Mouse (Mus musculus) lung, embryonic 15.5 days (tissue): ENCODE data around the gene Tmc3. TPM values are rescaled to one million over a fixed set of nuclear protein-coding genes. Genes with fewer than 3 reads are reported as not detected.

Source experiments
- ATAC-seq: fragments of 200-750 bp; cut with Nextera tagmentation; 2 replicates; pipeline ENCODE4 v1.8.0; 2017; ENCODE audit warnings: moderate number of reproducible peaks, borderline replicate concordance; ENCODE audit not compliant: low FRiP score, low TSS enrichment; ENCODE audit errors: extremely low read depth
- H3K27ac ChIP-seq: fragments of 300-500 bp; sonication (generic); 2 replicates; pipeline ENCODE4 v1.5.1; 2015; ENCODE audit warnings: moderate library complexity, mild to moderate bottlenecking, inconsistent platforms
- H3K27me3 ChIP-seq: fragments of 300-500 bp; sonication (generic); 2 replicates; pipeline ENCODE4 v1.6.1; 2015; ENCODE audit warnings: inconsistent platforms
- H3K36me3 ChIP-seq: fragments of 300-500 bp; sonication (generic); 2 replicates; pipeline ENCODE4 v1.6.1; 2015; ENCODE audit warnings: inconsistent platforms
- H3K4me1 ChIP-seq: fragments of 300-500 bp; sonication (generic); 2 replicates; pipeline ENCODE4 v1.6.1; 2015; ENCODE audit warnings: inconsistent platforms
- H3K4me2 ChIP-seq: fragments of 300-500 bp; sonication (generic); 2 replicates; pipeline ENCODE4 v1.6.1; 2015; ENCODE audit warnings: inconsistent platforms, mild to moderate bottlenecking, moderate library complexity
- H3K4me3 ChIP-seq: fragments of 300-500 bp; sonication (generic); 2 replicates; pipeline ENCODE4 v1.5.1; 2015; ENCODE audit warnings: mild to moderate bottlenecking, inconsistent platforms
- H3K9ac ChIP-seq: fragments of 300-500 bp; sonication (generic); 2 replicates; pipeline ENCODE4 v1.6.1; 2015; ENCODE audit warnings: inconsistent platforms
- H3K9me3 ChIP-seq: fragments of 300-500 bp; sonication (generic); 2 replicates; pipeline ENCODE4 v1.6.1; 2016; ENCODE audit warnings: inconsistent platforms
- WGBS: fragments of 180-500 bp; shearing (Covaris S2); methylation state at CpG from one replicate; pipeline ENCODE4 v1.1.7; 2015; 5-methylcytosine and 5-hydroxymethylcytosine counted together
- polyA plus RNA-seq: library from polyadenylated mRNA; unstranded; fragments of >200 nt; fragmentation: Nextera tagmentation; extraction: Ambion mirVana; gene quantifications from 2 replicates; pipeline ENCODE4 v1.2.1, GENCODE M21; 2015

Gene Tmc3
- polyA plus RNA-seq, 1 experiment from 2014 or later: 0.29 TPM

- Histone ChIP-seq H3K4me3 (no peak overlapping the region), H3K36me3 (peaks cover 3% of the 10 kb centered on the region; the same call in 1 of the 2 replicates)
- 82% methylated on average over 2 of the region's 2 CpGs for WGBS
These were observed 60.0 kb downstream of the Tmc3 start for GRCm38 (mm10) chr7:83644761-83645160.

GRCm38 (mm10) chr7:83645476-83645875 lies 60.7 kb downstream of the Tmc3 start:
- H3K9ac ChIP-seq: no peak overlapping the region
- no peak for ATAC-seq
- H3K27me3 ChIP-seq: no peaks in the 10 kb centered on the region
- H3K36me3 ChIP-seq: peaks cover 3% of the 10 kb centered on the region; the same call in 1 of the 2 replicates
- no peak overlapping the region for H3K4me3 ChIP-seq
- H3K4me1 ChIP-seq: peaks cover 3% of the 10 kb centered on the region; the same call in 1 of the 2 replicates
- H3K9me3 ChIP-seq: no peaks in the 10 kb centered on the region
- no peak overlapping the region for H3K27ac ChIP-seq
- WGBS: 76% methylated on average over 5 of the region's 5 CpGs
- H3K4me2 ChIP-seq: no peak overlapping the region

More at GRCm38 (mm10) chr7:83644761-83645160, 60.0 kb downstream of the Tmc3 start:
- Histone ChIP-seq H3K27ac (no peak overlapping the region), H3K9me3 (no peaks in the 10 kb centered on the region), H3K4me2 (no peak overlapping the region), H3K9ac (no peak overlapping the region), H3K27me3 (no peaks in the 10 kb centered on the region), H3K4me1 (peaks cover 3% of the 10 kb centered on the region; the same call in 1 of the 2 replicates)
- ATAC-seq: no peak

GRCm38 (mm10) chr7:83648807-83649206 lies 64.1 kb downstream of the Tmc3 start:
- 44% methylated on average over 7 of the region's 7 CpGs for WGBS
- no peak overlapping the region for H3K4me2 ChIP-seq
- H3K27me3 ChIP-seq: no peaks in the 10 kb centered on the region
- no peaks in the 10 kb centered on the region for H3K36me3 ChIP-seq
- ATAC-seq: no peak
- no peak overlapping the region for H3K4me3 ChIP-seq
- H3K4me1 ChIP-seq: peaks cover 3% of the 10 kb centered on the region; the same call in 1 of the 2 replicates
- no peak overlapping the region for H3K9ac ChIP-seq
- no peak overlapping the region for H3K27ac ChIP-seq
- no peaks in the 10 kb centered on the region for H3K9me3 ChIP-seq

- H3K27ac ChIP-seq: no peak overlapping the region
- H3K27me3 ChIP-seq: no peaks in the 10 kb centered on the region
- H3K4me3 ChIP-seq: no peak overlapping the region
- H3K4me2 ChIP-seq: no peak overlapping the region
- H3K9ac ChIP-seq: no peak overlapping the region
- H3K36me3 ChIP-seq: no peaks in the 10 kb centered on the region
- 74% methylated on average over 5 of the region's 5 CpGs for WGBS
- peaks cover 3% of the 10 kb centered on the region; the same call in 1 of the 2 replicates for H3K4me1 ChIP-seq
- H3K9me3 ChIP-seq: no peaks in the 10 kb centered on the region
- no peak for ATAC-seq
These were observed 65.9 kb downstream of the Tmc3 start for GRCm38 (mm10) chr7:83650638-83651037.

GRCm38 (mm10) chr7:83652498-83652897 lies 67.8 kb downstream of the Tmc3 start:
- H3K4me1 ChIP-seq: peaks cover 3% of the 10 kb centered on the region; the same call in 1 of the 2 replicates
- no peaks in the 10 kb centered on the region for H3K9me3 ChIP-seq
- no peak overlapping the region for H3K9ac ChIP-seq
- H3K27ac ChIP-seq: no peak overlapping the region
- ATAC-seq: no peak
- 73% methylated on average over 5 of the region's 5 CpGs for WGBS
- no peaks in the 10 kb centered on the region for H3K27me3 ChIP-seq
- no peak overlapping the region for H3K4me3 ChIP-seq
- H3K4me2 ChIP-seq: no peak overlapping the region
- H3K36me3 ChIP-seq: no peaks in the 10 kb centered on the region

GRCm38 (mm10) chr7:83653605-83654051 lies 68.9 kb downstream of the Tmc3 start:
- Histone ChIP-seq H3K27ac (no peak overlapping the region), H3K27me3 (no peaks in the 10 kb centered on the region), H3K9ac (no peak overlapping the region), H3K9me3 (no peaks in the 10 kb centered on the region), H3K4me1 (peaks cover 3% of the 10 kb centered on the region; the same call in 1 of the 2 replicates), H3K36me3 (no peaks in the 10 kb centered on the region), H3K4me3 (no peak overlapping the region), H3K4me2 (no peak overlapping the region)
- ATAC-seq: no peak
- 80% methylated on average over 2 of the region's 2 CpGs for WGBS

- H3K4me2 ChIP-seq: no peak overlapping the region
- H3K4me3 ChIP-seq: no peak overlapping the region
- no peaks in the 10 kb centered on the region for H3K27me3 ChIP-seq
- no peaks in the 10 kb centered on the region for H3K9me3 ChIP-seq
- no peak overlapping the region for H3K27ac ChIP-seq
- no peak for ATAC-seq
- no peaks in the 10 kb centered on the region for H3K36me3 ChIP-seq
- H3K4me1 ChIP-seq: peaks cover 2% of the 10 kb centered on the region; the same call in 1 of the 2 replicates
- WGBS: 62% methylated on average over 2 of the region's 2 CpGs
- H3K9ac ChIP-seq: no peak overlapping the region
These were observed 69.5 kb downstream of the Tmc3 start for GRCm38 (mm10) chr7:83654196-83654595.

- no peaks in the 10 kb centered on the region for H3K9me3 ChIP-seq
- H3K9ac ChIP-seq: no peak overlapping the region
- H3K27me3 ChIP-seq: no peaks in the 10 kb centered on the region
- no peak overlapping the region for H3K4me2 ChIP-seq
- H3K4me1 ChIP-seq: peaks cover 5% of the 10 kb centered on the region; the same call in 1 of the 2 replicates
- ATAC-seq: peak; percentile 56; the same call in 1 of the 2 replicates
- H3K27ac ChIP-seq: 0 out of 2 replicates have a peak overlapping the region, but pooled peaks have one; percentile 7
- WGBS: 40% methylated on average over 5 of the region's 5 CpGs
- no peaks in the 10 kb centered on the region for H3K36me3 ChIP-seq
- H3K4me3 ChIP-seq: no peak overlapping the region
These were observed 70.4 kb downstream of the Tmc3 start for GRCm38 (mm10) chr7:83654938-83655630.

GRCm38 (mm10) chr7:83658716-83659115 lies 74.0 kb downstream of the Tmc3 start:
- Histone ChIP-seq H3K27me3 (no peaks in the 10 kb centered on the region), H3K9ac (no peak overlapping the region), H3K36me3 (no peaks in the 10 kb centered on the region), H3K27ac (peak overlapping the region; percentile 60; the same call in 1 of the 2 replicates), H3K9me3 (no peaks in the 10 kb centered on the region), H3K4me2 (no peak overlapping the region), H3K4me1 (peaks cover 5% of the 10 kb centered on the region; the same call in 1 of the 2 replicates), H3K4me3 (no peak overlapping the region)
- 67% methylated on average over 1 of the region's 1 CpGs for WGBS
- ATAC-seq: no peak

GRCm38 (mm10) chr7:83659159-83660065 lies 74.7 kb downstream of the Tmc3 start:
- no peaks in the 10 kb centered on the region for H3K36me3 ChIP-seq
- 0 out of 2 replicates have a peak, but pooled peaks have one; percentile 50 for ATAC-seq
- peaks cover 5% of the 10 kb centered on the region; the same call in 1 of the 2 replicates for H3K4me1 ChIP-seq
- 65% methylated on average over 9 of the region's 9 CpGs for WGBS
- H3K4me3 ChIP-seq: no peak overlapping the region
- no peaks in the 10 kb centered on the region for H3K27me3 ChIP-seq
- H3K9me3 ChIP-seq: no peaks in the 10 kb centered on the region
- H3K4me2 ChIP-seq: no peak overlapping the region
- no peak overlapping the region for H3K9ac ChIP-seq
- H3K27ac ChIP-seq: peak overlapping the region; percentile 60

- ATAC-seq: no peak
- Histone ChIP-seq H3K4me2 (no peak overlapping the region), H3K27me3 (no peaks in the 10 kb centered on the region), H3K27ac (0 out of 2 replicates have a peak overlapping the region, but pooled peaks have one; percentile 60), H3K9me3 (no peaks in the 10 kb centered on the region), H3K4me3 (no peak overlapping the region), H3K9ac (no peak overlapping the region), H3K36me3 (no peaks in the 10 kb centered on the region), H3K4me1 (peaks cover 5% of the 10 kb centered on the region; the same call in 1 of the 2 replicates)
- 89% methylated on average over 11 of the region's 11 CpGs for WGBS
These were observed 75.6 kb downstream of the Tmc3 start for GRCm38 (mm10) chr7:83660273-83660691.
